Mouse (Mus musculus) liver, embryonic 14.5 days (tissue): ENCODE data around the gene Il22ra2. TPM values are rescaled to one million over a fixed set of nuclear protein-coding genes. Genes with fewer than 3 reads are reported as not detected.

Experiments
- ATAC-seq: fragments of 200-750 bp; cut with Nextera tagmentation; 2 replicates; pipeline ENCODE4 v1.8.0; 2017; ENCODE audit warnings: moderate number of reproducible peaks, mild to moderate bottlenecking, moderate library complexity; ENCODE audit not compliant: insufficient read depth
- DNase-seq, 3 experiments: peaks; one replicate each; pipeline ENCODE4 v3.0.0-alpha.2; 2012 to 2013; ENCODE audit warnings: low read depth in 3 of 3, low spot score in 3 of 3
- H3K27ac ChIP-seq: fragments of 300-500 bp; sonication (generic); 2 replicates; pipeline ENCODE4 v1.5.1; 2014; ENCODE audit warnings: moderate library complexity, mild to moderate bottlenecking, control low read depth, inconsistent platforms
- H3K27me3 ChIP-seq: fragments of 300-500 bp; sonication (generic); 2 replicates; pipeline ENCODE4 v1.6.1; 2014; ENCODE audit warnings: mild to moderate bottlenecking, low read length, moderate library complexity; ENCODE audit not compliant: control insufficient read depth, insufficient read depth
- H3K36me3 ChIP-seq: fragments of 300-500 bp; sonication (generic); replicated peaks from 2 replicates; pipeline ENCODE4 v1.6.1; 2014; ENCODE audit warnings: low read depth; ENCODE audit not compliant: control insufficient read depth, insufficient read depth
- H3K4me1 ChIP-seq, 2 experiments: fragments of 200-500 bp in 1 of 2; fragments of 300-500 bp in 1 of 2; sonication (generic) in 1 of 2; replicated peaks; 2 replicates each; pipeline ENCODE4 v1.6.1; 2012 to 2014; ENCODE audit warnings: antibody characterized with exemption in 1 of 2, inconsistent platforms in 1 of 2, low read length in 1 of 2; ENCODE audit not compliant: control insufficient read depth in 2 of 2, insufficient read depth in 2 of 2
- H3K4me2 ChIP-seq: fragments of 300-500 bp; sonication (generic); 2 replicates; pipeline ENCODE4 v1.6.1; 2014; ENCODE audit warnings: low read depth, mild to moderate bottlenecking, control low read depth, moderate library complexity
- H3K4me3 ChIP-seq, 2 experiments: fragments of 200-500 bp in 1 of 2; fragments of 300-500 bp in 1 of 2; sonication (generic) in 1 of 2; 2 replicates each; pipeline ENCODE4 v1.5.1; 2012 to 2014; ENCODE audit warnings: low read depth in 2 of 2, low read length in 2 of 2, mild to moderate bottlenecking in 2 of 2, control low read depth in 1 of 2, inconsistent platforms in 1 of 2, moderate library complexity in 1 of 2; ENCODE audit not compliant: insufficient read depth in 1 of 2
- H3K9ac ChIP-seq: fragments of 300-500 bp; sonication (generic); replicated peaks from 2 replicates; pipeline ENCODE4 v1.6.1; 2014; ENCODE audit warnings: mild to moderate bottlenecking, control low read depth, moderate library complexity
- H3K9me3 ChIP-seq: fragments of 300-500 bp; sonication (generic); 2 replicates; pipeline ENCODE4 v1.6.1; 2016; ENCODE audit warnings: low read length, mixed read lengths; ENCODE audit not compliant: control insufficient read depth
- CTCF ChIP-seq: IDR thresholded peaks from 2 replicates; pipeline ENCODE4 v1.5.1; 2016; ENCODE audit warnings: antibody characterized with exemption, low read depth, control low read depth
- EP300 ChIP-seq: IDR thresholded peaks from 2 replicates; pipeline ENCODE4 v1.6.1; 2016; ENCODE audit warnings: antibody characterized with exemption, low read depth
- WGBS: fragments of 180-500 bp; shearing (Covaris S2); extraction: QIAGEN DNeasy Blood & Tissue Kit; methylation state at CpG from one replicate; pipeline ENCODE4 v1.1.7; 2014; ENCODE audit not compliant: insufficient replicate concordance; 5-methylcytosine and 5-hydroxymethylcytosine counted together
- polyA plus RNA-seq, 2 experiments: library from polyadenylated mRNA; depleted of rRNA in 1 of 2; stranded (reverse) in 1 of 2; unstranded in 1 of 2; fragments of >200 nt; fragmentation: Nextera tagmentation in 1 of 2; extraction: Ambion mirVana in 1 of 2; gene quantifications; 2 replicates each; pipeline versions ENCODE4 v1.2.1 to v1.2.3; 2012 to 2014

Il22ra2 gene
- polyA plus RNA-seq, 2 experiments: 0.03 to 0.08 TPM

GRCm38 (mm10) chr10:19593296-19593695, 28.5 kb upstream of the Il22ra2 start:
- H3K4me3 ChIP-seq: peak overlapping the region; percentile 7 to 27; a peak in 3 of 4 replicates
- TF ChIP-seq CTCF (no peak), EP300 (no peak)
- H3K27me3 ChIP-seq: no peaks in the 10 kb centered on the region
- H3K27ac ChIP-seq: no peak overlapping the region
- peaks cover 5 to 37% of the 10 kb centered on the region in 2 experiments; a peak in 3 of 4 replicates for H3K4me1 ChIP-seq
- ATAC-seq (no peak), DNase-seq (no peak)
- WGBS: 43% methylated on average over 3 of the region's 3 CpGs
- no peak overlapping the region for H3K9ac ChIP-seq
- H3K9me3 ChIP-seq: no peaks in the 10 kb centered on the region
- no peaks in the 10 kb centered on the region; the same call in 1 of the 2 replicates for H3K36me3 ChIP-seq
- peak overlapping the region; percentile 81 for H3K4me2 ChIP-seq

GRCm38 (mm10) chr10:19594201-19594905, 27.4 kb upstream of the Il22ra2 start:
- WGBS: 55% methylated on average over 3 of the region's 3 CpGs
- Histone ChIP-seq H3K27ac (no peak overlapping the region), H3K4me1 (peaks cover 5 to 36% of the 10 kb centered on the region in 2 experiments; a peak in 3 of 4 replicates), H3K9me3 (no peaks in the 10 kb centered on the region), H3K4me3 (peak overlapping the region in 1 of 2 experiments; percentile 28; a peak in 2 of 4 replicates), H3K27me3 (no peaks in the 10 kb centered on the region), H3K9ac (no peak overlapping the region), H3K36me3 (peaks cover 4% of the 10 kb centered on the region; the same call in 1 of the 2 replicates), H3K4me2 (peak overlapping the region; percentile 81)
- DNase-seq (no peak), ATAC-seq (no peak)
- no peak for TF ChIP-seq EP300
- TF ChIP-seq CTCF: no peak

- DNase-seq (no peak), ATAC-seq (no peak)
- 40% methylated on average over 4 of the region's 4 CpGs for whole genome bisulfite sequencing
- no peak for TF ChIP-seq CTCF
- no peak for TF ChIP-seq EP300
- Histone ChIP-seq H3K4me3 (no peak overlapping the region), H3K27ac (no peak overlapping the region), H3K9ac (no peak overlapping the region), H3K4me1 (peaks cover 5 to 16% of the 10 kb centered on the region in 2 experiments; a peak in 2 of 4 replicates), H3K27me3 (no peaks in the 10 kb centered on the region), H3K9me3 (no peaks in the 10 kb centered on the region), H3K36me3 (peaks cover 13% of the 10 kb centered on the region), H3K4me2 (no peak overlapping the region)
Observed at GRCm38 (mm10) chr10:19596866-19597265, 24.9 kb upstream of the Il22ra2 start.

GRCm38 (mm10) chr10:19598091-19598490, 23.7 kb upstream of the Il22ra2 start:
- H3K4me3 ChIP-seq: no peak overlapping the region
- TF ChIP-seq EP300 (no peak), CTCF (no peak)
- H3K9me3 ChIP-seq: no peaks in the 10 kb centered on the region
- ATAC-seq (no peak), DNase-seq (no peak)
- peaks cover 22% of the 10 kb centered on the region for H3K36me3 ChIP-seq
- no peaks in the 10 kb centered on the region for H3K27me3 ChIP-seq
- H3K4me2 ChIP-seq: no peak overlapping the region
- H3K4me1 ChIP-seq: peaks cover 5 to 16% of the 10 kb centered on the region in 2 experiments; a peak in 2 of 4 replicates
- no peak overlapping the region for H3K9ac ChIP-seq
- WGBS: 68% methylated on average over 11 of the region's 11 CpGs
- H3K27ac ChIP-seq: no peak overlapping the region

GRCm38 (mm10) chr10:19599331-19600092, 22.3 kb upstream of the Il22ra2 start:
- Histone ChIP-seq H3K4me1 (peaks cover 0 to 6% of the 10 kb centered on the region in 2 experiments; a peak in 2 of 4 replicates), H3K9me3 (no peaks in the 10 kb centered on the region), H3K36me3 (peaks cover 24% of the 10 kb centered on the region), H3K4me3 (no peak overlapping the region), H3K27ac (no peak overlapping the region), H3K9ac (no peak overlapping the region), H3K4me2 (no peak overlapping the region), H3K27me3 (no peaks in the 10 kb centered on the region)
- ATAC-seq: no peak
- WGBS: 71% methylated on average over 6 of the region's 6 CpGs
- TF ChIP-seq EP300: no peak
- TF ChIP-seq CTCF: no peak
- DNase-seq: no peak
